Mouse (Mus musculus) liver, adult 2 months (tissue): ENCODE results near the gene Cfap97d1. TPM values are rescaled to one million over a fixed set of nuclear protein-coding genes. Genes with fewer than 3 reads are reported as not detected.

ENCODE experiments used
- DNase-seq: peaks from one replicate; pipeline ENCODE4 v3.0.0-alpha.2; 2011; ENCODE audit warnings: low read depth, low spot score; ENCODE audit errors: extremely low read depth
- H3K27ac ChIP-seq: fragments of 200-500 bp; replicated peaks from 2 replicates; pipeline ENCODE4 v1.5.1; 2012; ENCODE audit warnings: low read depth, mild to moderate bottlenecking, control low read depth, inconsistent platforms, low read length; ENCODE audit not compliant: insufficient read depth
- H3K27me3 ChIP-seq: fragments of 200-500 bp; 2 replicates; pipeline ENCODE4 v1.6.1; 2012; ENCODE audit warnings: mild to moderate bottlenecking, moderate library complexity, low read length, inconsistent platforms; ENCODE audit not compliant: control insufficient read depth, insufficient read depth
- H3K36me3 ChIP-seq: fragments of 200-500 bp; 2 replicates; pipeline ENCODE4 v1.6.1; 2012; ENCODE audit warnings: low read length, inconsistent platforms; ENCODE audit not compliant: control insufficient read depth, insufficient read depth
- H3K4me1 ChIP-seq: fragments of 200-500 bp; 2 replicates; pipeline ENCODE4 v1.6.1; 2011; ENCODE audit warnings: low read length; ENCODE audit not compliant: control insufficient read depth, insufficient read depth
- H3K4me3 ChIP-seq: fragments of 200-500 bp; 2 replicates; pipeline ENCODE4 v1.5.1; 2011; ENCODE audit warnings: low read depth, mild to moderate bottlenecking, control low read depth, low read length, moderate library complexity; ENCODE audit not compliant: insufficient read depth
- H3K79me2 ChIP-seq: fragments of 200-500 bp; 2 replicates; pipeline ENCODE4 v1.6.1; 2012; ENCODE audit warnings: inconsistent platforms, mild to moderate bottlenecking, low read length, moderate library complexity; ENCODE audit not compliant: control insufficient read depth, insufficient read depth
- H3K9ac ChIP-seq: fragments of 200-500 bp; 2 replicates; pipeline ENCODE4 v1.6.1; 2012; ENCODE audit warnings: low read depth, mild to moderate bottlenecking, control low read depth, inconsistent platforms, low read length
- CTCF ChIP-seq: fragments of 200-500 bp; IDR thresholded peaks from 2 replicates; pipeline ENCODE4 v1.5.1; 2011; ENCODE audit warnings: low read depth, low read length, control low read depth
- POLR2A ChIP-seq: fragments of 200-500 bp; IDR thresholded peaks from 2 replicates; pipeline ENCODE4 v1.6.1; 2011; ENCODE audit warnings: low read length, control low read depth; ENCODE audit not compliant: insufficient read depth; ENCODE audit errors: extremely low read depth
- WGBS: fragments of 180-500 bp; shearing (Covaris S2); methylation state at CpG from one replicate; pipeline ENCODE4 v1.1.7; 2018; 5-methylcytosine and 5-hydroxymethylcytosine counted together
- polyA plus RNA-seq: library from polyadenylated mRNA; depleted of rRNA; stranded (reverse); fragments of >200 nt; gene quantifications from 2 replicates; pipeline ENCODE4 v1.2.3, GENCODE M21; 2012
- total RNA-seq: library from RNA; depleted of rRNA; stranded (reverse); fragments of >200 nt; gene quantifications from 2 replicates; pipeline ENCODE4 v1.2.3, GENCODE M21; 2014

The Cfap97d1 gene
- total and polyA plus RNA-seq, 2 experiments: not detected

DNA sequence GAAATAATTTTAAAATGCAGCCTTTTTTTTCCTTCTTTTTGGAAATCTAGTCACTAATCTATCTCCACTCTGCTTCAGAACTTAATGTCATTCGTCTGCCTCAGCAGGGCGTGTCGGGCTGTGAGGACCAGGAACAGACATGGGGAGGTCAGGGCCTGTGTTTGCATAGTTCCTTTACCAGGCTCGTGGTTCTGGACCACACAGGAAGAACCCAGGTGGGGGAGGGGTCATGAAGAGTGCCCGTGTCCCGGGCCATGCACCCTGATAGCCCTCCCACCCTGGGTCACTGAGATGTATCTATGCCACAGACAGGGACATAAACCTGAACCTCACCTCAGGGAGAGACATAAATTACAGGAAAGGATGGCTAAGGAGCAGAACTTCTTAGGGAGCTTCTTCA lies 9.9 kb upstream of the Cfap97d1 start:
- no peaks in the 10 kb centered on the region for H3K27me3 ChIP-seq
- DNase-seq: no peak
- H3K36me3 ChIP-seq: peaks cover 17% of the 10 kb centered on the region; the same call in 1 of the 2 replicates
- H3K79me2 ChIP-seq: no peaks in the 10 kb centered on the region; the same call in 1 of the 2 replicates
- H3K4me1 ChIP-seq: peaks cover 10% of the 10 kb centered on the region; the same call in 1 of the 2 replicates
- no peak overlapping the region for H3K4me3 ChIP-seq
- H3K27ac ChIP-seq: no peak overlapping the region
- no peak overlapping the region for H3K9ac ChIP-seq
- TF ChIP-seq POLR2A (no peak), CTCF (no peak)
- 74% methylated on average over 6 of the region's 6 CpGs for WGBS

DNA sequence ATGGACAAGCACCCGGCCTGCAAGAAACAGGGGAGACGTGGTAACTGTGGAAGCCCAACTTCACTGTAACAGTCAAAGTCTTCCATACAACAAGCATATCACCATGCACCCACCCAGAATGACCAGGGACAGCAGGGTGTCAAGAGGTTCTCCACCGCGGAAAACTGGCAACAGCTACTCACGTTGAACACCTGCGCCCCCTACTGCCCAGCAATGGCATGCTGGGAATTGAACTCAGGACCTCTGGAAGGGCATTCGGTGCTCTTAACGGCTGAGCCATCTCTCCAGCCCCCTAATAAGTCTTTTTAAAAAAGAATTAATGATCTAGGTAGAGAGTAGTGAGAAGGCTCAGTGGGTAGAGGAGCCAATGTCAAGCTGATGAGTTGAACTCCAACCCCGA lies 9.2 kb upstream of the Cfap97d1 start:
- H3K27me3 ChIP-seq: no peaks in the 10 kb centered on the region
- H3K36me3 ChIP-seq: peaks cover 21% of the 10 kb centered on the region; the same call in 1 of the 2 replicates
- H3K4me1 ChIP-seq: peaks cover 10% of the 10 kb centered on the region; the same call in 1 of the 2 replicates
- no peak for DNase-seq
- 65% methylated on average over 9 of the region's 9 CpGs for WGBS
- no peaks in the 10 kb centered on the region; the same call in 1 of the 2 replicates for H3K79me2 ChIP-seq
- H3K9ac ChIP-seq: no peak overlapping the region
- H3K4me3 ChIP-seq: no peak overlapping the region
- TF ChIP-seq POLR2A (no peak), CTCF (peak; percentile 79)
- H3K27ac ChIP-seq: no peak overlapping the region

- Histone ChIP-seq H3K79me2 (no peaks in the 10 kb centered on the region; the same call in 1 of the 2 replicates), H3K4me3 (no peak overlapping the region), H3K9ac (no peak overlapping the region), H3K36me3 (peaks cover 32% of the 10 kb centered on the region), H3K4me1 (peaks cover 9% of the 10 kb centered on the region; the same call in 1 of the 2 replicates), H3K27ac (no peak overlapping the region), H3K27me3 (no peaks in the 10 kb centered on the region)
- DNase-seq: no peak
- TF ChIP-seq POLR2A (no peak), CTCF (peak; percentile 12; the same call in 1 of the 2 replicates)
- WGBS: 96% methylated on average over 7 of the region's 7 CpGs
Measured at GRCm38 (mm10) chr11:101976949-101977348, 7.1 kb upstream of the Cfap97d1 start.

DNA sequence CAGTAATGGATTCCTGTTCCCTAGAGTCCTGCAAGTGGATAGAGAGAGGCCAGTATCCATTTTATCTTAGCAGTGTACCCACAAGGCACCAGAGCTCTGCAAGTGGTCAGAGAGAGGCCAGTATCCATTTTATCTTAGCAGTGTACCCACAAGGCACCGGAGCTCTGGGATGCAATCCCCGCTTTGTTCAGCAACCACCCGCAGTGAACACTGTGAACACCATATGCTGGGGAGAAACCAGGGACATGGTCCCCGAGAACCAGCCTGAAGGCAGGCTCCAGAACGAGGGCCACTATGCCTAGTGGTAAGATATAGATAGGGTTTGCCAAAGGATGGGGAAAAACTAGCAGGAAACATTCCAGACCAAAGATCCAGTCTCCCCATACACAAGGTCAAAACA lies 4.9 kb upstream of the Cfap97d1 start:
- peaks cover 27% of the 10 kb centered on the region for H3K36me3 ChIP-seq
- no peak overlapping the region for H3K4me3 ChIP-seq
- no peak overlapping the region for H3K27ac ChIP-seq
- H3K4me1 ChIP-seq: peaks cover 4% of the 10 kb centered on the region; the same call in 1 of the 2 replicates
- DNase-seq: no peak
- H3K79me2 ChIP-seq: peaks cover 4% of the 10 kb centered on the region; the same call in 1 of the 2 replicates
- TF ChIP-seq CTCF (no peak), POLR2A (no peak)
- WGBS: 91% methylated on average over 5 of the region's 5 CpGs
- no peak overlapping the region for H3K9ac ChIP-seq
- H3K27me3 ChIP-seq: no peaks in the 10 kb centered on the region

GRCm38 (mm10) chr11:101980603-101981157 lies 3.4 kb upstream of the Cfap97d1 start:
- Histone ChIP-seq H3K27ac (no peak overlapping the region), H3K79me2 (peaks cover 4% of the 10 kb centered on the region; the same call in 1 of the 2 replicates), H3K36me3 (peaks cover 24% of the 10 kb centered on the region), H3K9ac (no peak overlapping the region), H3K4me1 (peaks cover 4% of the 10 kb centered on the region; the same call in 1 of the 2 replicates), H3K4me3 (no peak overlapping the region), H3K27me3 (no peaks in the 10 kb centered on the region)
- DNase-seq: no peak
- TF ChIP-seq CTCF (no peak), POLR2A (no peak)
- 79% methylated on average over 9 of the region's 9 CpGs for WGBS

DNA sequence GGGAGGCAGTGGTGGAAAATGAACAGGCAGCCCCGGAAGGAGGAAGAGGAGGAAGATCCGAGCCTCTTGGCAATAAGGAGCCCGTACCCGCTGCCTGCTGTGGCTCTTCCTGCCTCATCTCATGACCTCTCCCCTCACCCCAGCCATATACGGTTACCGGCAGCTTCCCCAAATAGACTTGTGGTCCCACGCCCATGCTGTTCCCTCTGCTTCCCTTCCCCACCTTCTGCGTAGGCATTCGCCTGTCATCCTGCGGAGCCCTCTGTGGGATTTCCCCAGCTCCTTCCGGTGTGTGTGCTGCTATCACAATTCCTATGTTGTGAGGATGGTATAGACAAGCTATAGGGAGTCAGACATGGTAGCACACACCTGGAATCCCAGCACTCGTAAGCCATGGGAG lies 2.2 kb upstream of the Cfap97d1 start:
- Histone ChIP-seq H3K27me3 (no peaks in the 10 kb centered on the region), H3K79me2 (peaks cover 4% of the 10 kb centered on the region; the same call in 1 of the 2 replicates), H3K4me1 (peaks cover 8% of the 10 kb centered on the region; the same call in 1 of the 2 replicates), H3K9ac (no peak overlapping the region), H3K27ac (peak overlapping the region; percentile 22; the same call in 1 of the 2 replicates), H3K4me3 (no peak overlapping the region), H3K36me3 (peaks cover 24% of the 10 kb centered on the region)
- DNase-seq: no peak
- TF ChIP-seq CTCF (no peak), POLR2A (no peak)
- WGBS: 82% methylated on average over 12 of the region's 12 CpGs
